Mouse (Mus musculus): ENCODE measurements around the gene Fgf10. TPM values are rescaled to one million over a fixed set of nuclear protein-coding genes. Genes with fewer than 3 reads are reported as not detected.

The Fgf10 gene
- polyA plus RNA-seq, 1 experiment from 2014 or later: 1.6 TPM

- Histone ChIP-seq H3K36me3 (ENCODE audit: control insufficient read depth, insufficient read depth, low read length) (no peaks in the 10 kb centered on the region), H3K27me3 (ENCODE audit: control insufficient read depth, insufficient read depth, low read length) (no peaks in the 10 kb centered on the region), H3K27ac (ENCODE audit: low read depth, low read length) (no peak overlapping the region), H3K9me3 (ENCODE audit: control insufficient read depth, low read length) (no peaks in the 10 kb centered on the region), H3K4me3 (ENCODE audit: low read depth, low read length) (no peak overlapping the region), H3K9ac (ENCODE audit: low read length) (no peak overlapping the region), H3K4me1 (ENCODE audit: control insufficient read depth, insufficient read depth, low read length) (no peaks in the 10 kb centered on the region), H3K4me2 (ENCODE audit: low read depth) (no peak overlapping the region)
- no peak for DNase-seq (ENCODE audit: low spot score)
- 71% methylated on average over 4 of the region's 4 CpGs for WGBS
- ATAC-seq (ENCODE audit: insufficient read depth, low FRiP score, low TSS enrichment): no peak
Observed at GRCm38 (mm10) chr13:118791753-118792152, 122.2 kb downstream of the Fgf10 start.

- H3K27me3 ChIP-seq (ENCODE audit: control insufficient read depth, insufficient read depth, low read length): no peaks in the 10 kb centered on the region
- WGBS: 56% methylated on average over 4 of the region's 4 CpGs
- H3K4me1 ChIP-seq (ENCODE audit: control insufficient read depth, insufficient read depth, low read length): no peaks in the 10 kb centered on the region
- ATAC-seq (ENCODE audit: insufficient read depth, low FRiP score, low TSS enrichment) (no peak), DNase-seq (ENCODE audit: low spot score) (no peak)
- H3K27ac ChIP-seq (ENCODE audit: low read depth, low read length): no peak overlapping the region
- H3K4me3 ChIP-seq (ENCODE audit: low read depth, low read length): no peak overlapping the region
- no peaks in the 10 kb centered on the region for H3K36me3 ChIP-seq (ENCODE audit: control insufficient read depth, insufficient read depth, low read length)
- H3K9ac ChIP-seq (ENCODE audit: low read length): no peak overlapping the region
- no peak overlapping the region for H3K4me2 ChIP-seq (ENCODE audit: low read depth)
- no peaks in the 10 kb centered on the region for H3K9me3 ChIP-seq (ENCODE audit: control insufficient read depth, low read length)
Observed at GRCm38 (mm10) chr13:118792198-118792597, 122.6 kb downstream of the Fgf10 start.

GRCm38 (mm10) chr13:118800176-118800575, 130.6 kb downstream of the Fgf10 start:
- H3K4me2 ChIP-seq (ENCODE audit: low read depth): no peak overlapping the region
- no peaks in the 10 kb centered on the region for H3K27me3 ChIP-seq (ENCODE audit: control insufficient read depth, insufficient read depth, low read length)
- H3K9ac ChIP-seq (ENCODE audit: low read length): no peak overlapping the region
- no peaks in the 10 kb centered on the region for H3K9me3 ChIP-seq (ENCODE audit: control insufficient read depth, low read length)
- no peak overlapping the region for H3K27ac ChIP-seq (ENCODE audit: low read depth, low read length)
- no peak for ATAC-seq (ENCODE audit: insufficient read depth, low FRiP score, low TSS enrichment)
- no peaks in the 10 kb centered on the region for H3K36me3 ChIP-seq (ENCODE audit: control insufficient read depth, insufficient read depth, low read length)
- no peak overlapping the region for H3K4me3 ChIP-seq (ENCODE audit: low read depth, low read length)
- DNase-seq (ENCODE audit: low spot score): no peak
- 90% methylated on average over 4 of the region's 4 CpGs for WGBS
- no peaks in the 10 kb centered on the region for H3K4me1 ChIP-seq (ENCODE audit: control insufficient read depth, insufficient read depth, low read length)

- DNase-seq (ENCODE audit: low spot score) (no peak), ATAC-seq (ENCODE audit: insufficient read depth, low FRiP score, low TSS enrichment) (no peak)
- H3K4me1 ChIP-seq (ENCODE audit: control insufficient read depth, insufficient read depth, low read length): no peaks in the 10 kb centered on the region
- WGBS: 77% methylated on average over 3 of the region's 3 CpGs
- H3K9me3 ChIP-seq (ENCODE audit: control insufficient read depth, low read length): no peaks in the 10 kb centered on the region
- H3K9ac ChIP-seq (ENCODE audit: low read length): no peak overlapping the region
- H3K27me3 ChIP-seq (ENCODE audit: control insufficient read depth, insufficient read depth, low read length): no peaks in the 10 kb centered on the region
- H3K4me3 ChIP-seq (ENCODE audit: low read depth, low read length): no peak overlapping the region
- no peaks in the 10 kb centered on the region for H3K36me3 ChIP-seq (ENCODE audit: control insufficient read depth, insufficient read depth, low read length)
- H3K27ac ChIP-seq (ENCODE audit: low read depth, low read length): no peak overlapping the region
- no peak overlapping the region for H3K4me2 ChIP-seq (ENCODE audit: low read depth)
Observed at GRCm38 (mm10) chr13:118806662-118807061, 137.1 kb downstream of the Fgf10 start.

- 82% methylated on average over 6 of the region's 6 CpGs for WGBS
- no peak for ATAC-seq (ENCODE audit: insufficient read depth, low FRiP score, low TSS enrichment)
Observed at GRCm38 (mm10) chr13:118819785-118820184, 150.2 kb downstream of the Fgf10 start.

GRCm38 (mm10) chr13:118823113-118823512, 153.5 kb downstream of the Fgf10 start:
- no peak overlapping the region for H3K9ac ChIP-seq (ENCODE audit: low read length)
- H3K9me3 ChIP-seq (ENCODE audit: control insufficient read depth, low read length): no peaks in the 10 kb centered on the region
- DNase-seq (ENCODE audit: low spot score): no peak
- 93% methylated on average over 2 of the region's 2 CpGs for WGBS
- H3K4me1 ChIP-seq (ENCODE audit: control insufficient read depth, insufficient read depth, low read length): no peaks in the 10 kb centered on the region
- no peaks in the 10 kb centered on the region for H3K36me3 ChIP-seq (ENCODE audit: control insufficient read depth, insufficient read depth, low read length)
- no peak overlapping the region for H3K27ac ChIP-seq (ENCODE audit: low read depth, low read length)
- no peak overlapping the region for H3K4me3 ChIP-seq (ENCODE audit: low read depth, low read length)
- ATAC-seq (ENCODE audit: insufficient read depth, low FRiP score, low TSS enrichment): no peak
- H3K27me3 ChIP-seq (ENCODE audit: control insufficient read depth, insufficient read depth, low read length): no peaks in the 10 kb centered on the region
- H3K4me2 ChIP-seq (ENCODE audit: low read depth): no peak overlapping the region

More at GRCm38 (mm10) chr13:118819785-118820184, 150.2 kb downstream of the Fgf10 start:
- Histone ChIP-seq H3K36me3 (ENCODE audit: control insufficient read depth, insufficient read depth, low read length) (no peaks in the 10 kb centered on the region), H3K4me3 (ENCODE audit: low read depth, low read length) (no peak overlapping the region), H3K9me3 (ENCODE audit: control insufficient read depth, low read length) (no peaks in the 10 kb centered on the region), H3K4me2 (ENCODE audit: low read depth) (no peak overlapping the region), H3K27me3 (ENCODE audit: control insufficient read depth, insufficient read depth, low read length) (no peaks in the 10 kb centered on the region), H3K27ac (ENCODE audit: low read depth, low read length) (no peak overlapping the region), H3K9ac (ENCODE audit: low read length) (no peak overlapping the region), H3K4me1 (ENCODE audit: control insufficient read depth, insufficient read depth, low read length) (no peaks in the 10 kb centered on the region)
- DNase-seq (ENCODE audit: low spot score): no peak

- H3K4me1 ChIP-seq (ENCODE audit: control insufficient read depth, insufficient read depth, low read length): no peaks in the 10 kb centered on the region
- H3K9me3 ChIP-seq (ENCODE audit: control insufficient read depth, low read length): no peaks in the 10 kb centered on the region
- 88% methylated on average over 4 of the region's 4 CpGs for WGBS
- DNase-seq (ENCODE audit: low spot score) (no peak), ATAC-seq (ENCODE audit: insufficient read depth, low FRiP score, low TSS enrichment) (no peak)
- no peak overlapping the region for H3K4me3 ChIP-seq (ENCODE audit: low read depth, low read length)
- H3K27ac ChIP-seq (ENCODE audit: low read depth, low read length): no peak overlapping the region
- no peaks in the 10 kb centered on the region for H3K36me3 ChIP-seq (ENCODE audit: control insufficient read depth, insufficient read depth, low read length)
- H3K4me2 ChIP-seq (ENCODE audit: low read depth): no peak overlapping the region
- no peaks in the 10 kb centered on the region for H3K27me3 ChIP-seq (ENCODE audit: control insufficient read depth, insufficient read depth, low read length)
- no peak overlapping the region for H3K9ac ChIP-seq (ENCODE audit: low read length)
Observed at GRCm38 (mm10) chr13:118825102-118825501, 155.5 kb downstream of the Fgf10 start.

GRCm38 (mm10) chr13:118828604-118829381, 159.2 kb downstream of the Fgf10 start:
- Histone ChIP-seq H3K4me1 (ENCODE audit: control insufficient read depth, insufficient read depth, low read length) (no peaks in the 10 kb centered on the region), H3K4me3 (ENCODE audit: low read depth, low read length) (no peak overlapping the region), H3K4me2 (ENCODE audit: low read depth) (no peak overlapping the region), H3K9ac (ENCODE audit: low read length) (no peak overlapping the region), H3K36me3 (ENCODE audit: control insufficient read depth, insufficient read depth, low read length) (no peaks in the 10 kb centered on the region), H3K27me3 (ENCODE audit: control insufficient read depth, insufficient read depth, low read length) (no peaks in the 10 kb centered on the region), H3K9me3 (ENCODE audit: control insufficient read depth, low read length) (no peaks in the 10 kb centered on the region), H3K27ac (ENCODE audit: low read depth, low read length) (no peak overlapping the region)
- WGBS: 90% methylated on average over 10 of the region's 10 CpGs
- DNase-seq (ENCODE audit: low spot score): no peak
- no peak for ATAC-seq (ENCODE audit: insufficient read depth, low FRiP score, low TSS enrichment)

- Histone ChIP-seq H3K4me1 (ENCODE audit: control insufficient read depth, insufficient read depth, low read length) (no peaks in the 10 kb centered on the region), H3K27me3 (ENCODE audit: control insufficient read depth, insufficient read depth, low read length) (no peaks in the 10 kb centered on the region), H3K9me3 (ENCODE audit: control insufficient read depth, low read length) (no peaks in the 10 kb centered on the region), H3K4me2 (ENCODE audit: low read depth) (no peak overlapping the region), H3K27ac (ENCODE audit: low read depth, low read length) (no peak overlapping the region), H3K4me3 (ENCODE audit: low read depth, low read length) (no peak overlapping the region), H3K36me3 (ENCODE audit: control insufficient read depth, insufficient read depth, low read length) (no peaks in the 10 kb centered on the region), H3K9ac (ENCODE audit: low read length) (no peak overlapping the region)
- DNase-seq (ENCODE audit: low spot score) (no peak), ATAC-seq (ENCODE audit: insufficient read depth, low FRiP score, low TSS enrichment) (no peak)
Observed at GRCm38 (mm10) chr13:118834021-118834420, 164.4 kb downstream of the Fgf10 start.
